Mouse (Mus musculus) ovary, postnatal 14 days (tissue): ENCODE data around the gene Xpo1.
"Not testable (repeated sequence)": the region's sequence is repeated elsewhere in the genome, so short reads cannot be mapped to it uniquely, and the experiment has no call there.

Source experiments
- DNase-seq: peaks from one replicate; pipeline ENCODE4 v3.0.0; 2022; ENCODE audit warnings: low spot score

Xpo1 gene

DNA sequence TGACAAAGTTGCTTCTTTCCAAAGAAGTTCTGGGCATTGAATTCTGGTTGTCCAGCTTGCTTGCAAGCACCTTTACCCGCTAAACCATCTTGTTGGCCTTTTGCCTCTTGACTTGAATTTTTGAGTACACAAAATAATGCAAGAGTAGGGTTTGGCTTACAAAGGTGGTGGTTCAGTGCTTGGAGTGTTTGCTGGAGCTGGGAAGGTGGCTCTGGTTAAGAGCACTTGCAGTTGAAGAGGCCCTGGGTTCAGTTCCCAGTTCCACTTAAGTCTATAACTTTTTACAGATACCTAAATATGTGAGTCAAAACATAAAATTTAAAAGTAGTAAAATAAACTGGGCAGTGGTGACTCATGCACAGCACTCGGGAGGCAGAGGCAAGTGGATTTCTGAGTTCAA lies 42.5 kb downstream of the Xpo1 start:
- DNase-seq = no peak

GRCm38 (mm10) chr11:23299910-23300309 lies 44.1 kb downstream of the Xpo1 start:
- DNase-seq = no peak

DNA sequence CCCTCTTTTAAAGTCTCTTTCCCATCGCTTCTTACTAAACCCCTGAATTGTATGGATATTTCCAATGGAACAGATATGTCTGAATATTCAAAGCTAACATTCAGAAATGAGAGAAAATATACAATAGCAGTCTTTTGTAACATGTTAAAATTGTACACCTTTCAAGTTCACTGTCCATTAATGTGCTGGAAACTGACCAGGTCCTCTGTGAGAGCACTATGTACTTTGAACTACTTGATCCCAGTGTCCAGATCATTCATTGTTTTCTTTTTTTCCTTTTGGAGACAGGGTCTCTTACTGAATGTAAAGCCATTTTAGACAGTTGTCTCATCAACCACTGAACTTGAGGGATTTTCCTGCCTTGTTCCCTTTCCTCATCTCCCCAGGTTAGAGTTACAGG lies 47.3 kb downstream of the Xpo1 start:
- DNase-seq = no peak

DNA sequence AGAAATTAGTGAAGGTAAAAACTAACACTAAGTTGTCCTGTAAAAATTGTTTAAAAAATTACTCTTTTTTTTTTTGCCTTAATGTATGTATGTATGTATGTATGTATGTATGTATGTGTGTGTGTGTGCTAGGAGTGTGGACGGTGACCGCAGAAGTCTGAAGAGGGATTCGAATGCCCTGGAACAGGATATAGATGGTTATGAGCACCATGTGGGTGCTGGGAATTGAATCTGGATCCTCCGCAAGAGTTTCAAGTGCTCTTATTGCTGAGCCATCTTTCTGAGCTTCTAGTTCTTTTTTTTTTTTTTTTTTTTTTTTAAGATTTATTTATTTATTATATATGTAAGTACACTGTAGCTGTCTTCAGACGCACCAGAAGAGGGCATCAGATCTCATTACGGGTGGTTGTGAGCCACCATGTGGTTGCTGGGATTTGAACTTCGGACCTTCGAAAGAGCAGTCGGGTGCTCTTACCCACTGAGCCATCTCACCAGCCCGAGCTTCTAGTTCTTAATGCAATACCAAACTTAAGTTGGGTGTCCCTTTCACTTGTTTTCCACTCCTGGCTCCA lies 49.3 kb downstream of the Xpo1 start:
- DNase-seq = not testable (repeated sequence)

GRCm38 (mm10) chr11:23305673-23306608 lies 50.1 kb downstream of the Xpo1 start:
- peak; percentile 92 for DNase-seq

- DNase-seq = peak; percentile 46
Observed at GRCm38 (mm10) chr11:23306764-23307565, 51.1 kb downstream of the Xpo1 start, which contains the start of gene Usp34. Gene Usp34 (plus strand): TSS chr11:23306895.

DNA sequence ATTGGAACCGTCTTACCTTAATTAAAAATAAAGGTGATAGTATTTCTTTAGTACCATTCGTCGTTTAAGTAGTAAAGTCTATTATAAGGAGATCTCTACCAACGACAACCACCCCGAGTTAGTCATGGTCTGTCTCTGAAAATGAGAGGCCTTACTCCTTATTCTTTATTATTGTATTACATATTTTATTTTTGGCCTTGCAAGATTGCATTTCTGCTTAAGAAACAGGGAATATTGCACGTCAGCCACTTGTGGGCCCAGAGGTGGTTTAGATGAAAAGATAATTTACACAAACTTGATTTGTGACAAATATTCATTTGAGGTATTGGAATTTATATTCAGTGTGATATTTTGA lies 51.7 kb downstream of the Xpo1 start:
- no peak for DNase-seq

- DNase-seq = no peak
Observed at GRCm38 (mm10) chr11:23313496-23313895, 57.7 kb downstream of the Xpo1 start.

DNA sequence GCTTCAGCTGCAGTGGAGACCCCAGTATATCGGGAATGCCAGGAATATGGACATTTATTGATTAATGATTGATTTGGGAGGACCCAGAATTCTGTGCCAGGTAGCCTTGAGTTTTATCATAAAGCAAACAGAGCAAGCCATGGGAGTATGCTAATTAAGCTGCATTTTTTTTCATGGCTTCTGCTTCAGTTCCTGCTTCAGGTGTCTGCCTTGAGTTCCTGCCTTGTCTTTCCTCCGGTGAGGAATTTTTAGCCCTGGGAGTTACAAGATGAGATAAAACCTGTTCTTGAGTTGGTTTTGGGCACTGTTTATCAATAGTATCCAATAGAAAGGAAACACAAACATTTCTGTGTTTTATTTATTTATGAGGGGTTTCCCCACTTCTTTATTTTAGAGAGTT lies 73.6 kb downstream of the Xpo1 start:
- DNase-seq = no peak

DNA sequence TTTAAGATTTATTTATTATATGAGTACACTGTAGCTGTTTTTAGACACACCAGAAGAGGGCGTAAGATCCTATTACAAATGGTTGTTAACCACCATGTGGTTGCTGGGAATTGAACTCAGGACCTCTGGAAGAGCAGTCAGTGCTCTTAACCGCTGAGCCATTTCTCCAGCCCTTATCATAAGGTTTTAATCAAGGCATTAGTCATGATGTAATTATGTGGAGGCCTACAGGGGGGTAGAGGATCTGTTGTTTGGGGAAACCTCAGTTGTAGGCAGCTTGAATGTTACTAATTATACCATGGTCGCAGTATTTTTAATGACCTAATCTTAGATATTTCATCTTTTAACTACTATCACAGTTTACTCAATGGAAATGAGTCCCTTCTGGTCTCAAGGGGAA lies 76.3 kb downstream of the Xpo1 start:
- no peak for DNase-seq

DNA sequence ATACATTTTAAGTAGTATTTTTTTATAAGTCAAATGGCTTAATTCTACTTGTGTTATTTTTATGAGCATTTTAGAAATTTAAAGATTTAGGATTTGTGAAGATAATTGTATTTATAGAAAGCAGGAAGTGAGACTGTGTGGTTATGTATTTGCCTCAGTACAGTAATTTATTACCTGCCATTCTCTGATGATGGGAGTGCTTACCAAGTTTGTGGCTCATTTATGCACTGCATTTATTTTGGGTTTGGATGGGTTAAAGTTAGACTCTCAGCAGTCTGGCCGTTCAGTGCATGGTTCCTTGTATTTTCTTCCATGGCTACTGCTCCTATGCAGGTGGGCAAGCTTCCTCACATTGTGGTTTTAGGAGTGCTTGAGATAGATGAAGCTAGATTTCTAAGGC lies 79.3 kb downstream of the Xpo1 start:
- no peak for DNase-seq
